Mouse (Mus musculus): ENCODE results near the gene Dzank1.
A peak's percentile ranks its signal among the peaks of the same experiment; 100 is the strongest.

The Dzank1 gene

DNA sequence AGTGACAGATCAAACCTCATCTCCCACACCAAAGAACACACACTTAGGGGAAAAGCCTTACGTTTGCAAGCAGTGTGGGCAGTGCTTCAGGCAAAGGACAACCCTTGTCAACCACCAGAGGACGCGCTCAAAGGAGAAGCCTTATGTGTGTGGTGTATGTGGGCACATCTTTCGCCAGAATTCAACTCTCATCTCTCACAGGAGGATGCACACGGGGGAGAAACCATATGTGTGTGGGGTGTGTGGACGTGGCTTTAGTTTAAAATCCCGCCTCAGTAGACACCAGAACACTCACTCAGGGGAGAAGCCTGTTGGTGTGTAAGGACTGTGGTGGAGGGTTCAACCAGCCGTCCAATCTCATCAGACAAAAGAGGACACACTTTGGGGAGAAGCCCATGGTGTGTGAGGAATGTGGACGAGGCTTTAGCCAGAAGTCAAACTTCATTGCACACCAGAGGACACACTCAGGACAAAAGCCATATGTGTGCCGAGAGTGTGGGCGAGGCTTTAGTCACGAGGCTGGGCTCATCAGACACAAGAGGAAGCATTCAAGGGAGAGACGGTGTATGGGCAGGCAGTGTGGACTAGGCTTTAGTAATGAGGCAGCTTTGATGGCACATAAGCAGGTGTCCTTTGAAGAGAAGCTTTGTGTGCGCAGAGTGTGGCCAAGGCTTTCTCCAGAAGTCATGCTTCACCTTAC is 61.2 kb downstream of the Dzank1 start:
- no peak for DNase-seq

DNA sequence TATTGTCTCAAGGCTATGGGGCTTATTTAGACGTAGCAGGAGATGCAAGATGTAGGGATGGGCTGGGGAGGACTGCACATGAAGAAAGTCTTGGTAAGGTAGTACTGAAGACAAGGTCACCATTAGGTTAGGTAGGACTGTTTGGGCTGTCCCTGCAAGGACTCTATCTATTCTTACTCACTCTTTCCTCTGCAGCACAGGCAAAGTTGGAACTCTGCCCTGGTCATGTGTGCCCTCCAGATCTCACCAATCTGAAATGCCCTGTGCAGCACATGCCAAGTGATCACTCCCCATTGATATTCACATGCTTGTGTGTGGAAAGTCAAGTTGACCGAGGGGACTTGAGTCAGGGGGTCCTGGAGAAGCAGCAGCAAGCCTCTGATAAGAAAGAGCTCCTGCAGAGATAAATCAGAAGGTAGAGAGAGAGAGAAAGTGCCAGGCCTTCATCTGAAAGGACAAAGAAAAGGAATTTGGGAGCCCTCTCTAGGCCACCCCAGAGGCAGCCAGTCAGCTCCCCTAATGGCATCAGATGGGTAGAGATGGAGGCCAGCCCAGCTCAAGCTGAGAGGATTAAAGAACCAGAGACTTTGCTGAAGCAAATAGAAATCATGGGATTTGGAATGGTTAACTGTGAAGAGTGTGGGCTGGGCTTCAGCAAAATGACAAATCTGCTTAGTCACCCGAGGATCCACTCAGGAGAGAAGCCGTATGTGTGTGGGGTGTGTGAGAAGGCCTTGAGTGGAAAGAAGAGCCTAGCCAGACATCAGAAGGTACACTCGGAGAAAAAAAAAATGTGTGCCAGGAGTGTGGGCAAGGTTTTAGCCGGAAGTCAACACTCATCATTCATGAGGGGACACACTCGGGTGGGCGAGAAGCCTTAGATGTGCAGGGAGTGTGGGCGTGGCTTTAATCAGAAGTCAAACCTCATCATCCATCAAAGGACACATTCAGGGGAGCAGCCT is 62.1 kb downstream of the Dzank1 start:
- no peak for DNase-seq

DNA sequence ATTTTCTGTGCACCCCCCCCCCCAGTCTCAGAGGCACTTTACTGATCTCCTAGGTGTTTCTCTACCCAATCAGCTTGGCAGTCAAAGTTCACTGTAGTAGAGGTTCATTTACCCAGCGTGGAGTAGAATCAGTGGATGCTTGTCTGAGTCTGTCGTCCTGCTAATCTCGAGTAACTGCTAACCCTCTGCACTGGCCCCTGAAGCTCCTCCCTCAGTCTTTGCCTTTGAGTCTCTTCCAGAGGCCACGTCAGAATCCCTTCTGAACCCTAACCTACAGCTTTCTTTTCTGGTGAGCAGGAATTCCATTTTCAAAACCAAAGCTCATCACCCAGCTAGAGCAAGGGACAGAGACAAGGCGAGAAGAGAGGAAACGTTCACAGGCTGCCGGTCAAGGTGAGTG is 63.0 kb downstream of the Dzank1 start:
- DNase-seq: no peak

DNA sequence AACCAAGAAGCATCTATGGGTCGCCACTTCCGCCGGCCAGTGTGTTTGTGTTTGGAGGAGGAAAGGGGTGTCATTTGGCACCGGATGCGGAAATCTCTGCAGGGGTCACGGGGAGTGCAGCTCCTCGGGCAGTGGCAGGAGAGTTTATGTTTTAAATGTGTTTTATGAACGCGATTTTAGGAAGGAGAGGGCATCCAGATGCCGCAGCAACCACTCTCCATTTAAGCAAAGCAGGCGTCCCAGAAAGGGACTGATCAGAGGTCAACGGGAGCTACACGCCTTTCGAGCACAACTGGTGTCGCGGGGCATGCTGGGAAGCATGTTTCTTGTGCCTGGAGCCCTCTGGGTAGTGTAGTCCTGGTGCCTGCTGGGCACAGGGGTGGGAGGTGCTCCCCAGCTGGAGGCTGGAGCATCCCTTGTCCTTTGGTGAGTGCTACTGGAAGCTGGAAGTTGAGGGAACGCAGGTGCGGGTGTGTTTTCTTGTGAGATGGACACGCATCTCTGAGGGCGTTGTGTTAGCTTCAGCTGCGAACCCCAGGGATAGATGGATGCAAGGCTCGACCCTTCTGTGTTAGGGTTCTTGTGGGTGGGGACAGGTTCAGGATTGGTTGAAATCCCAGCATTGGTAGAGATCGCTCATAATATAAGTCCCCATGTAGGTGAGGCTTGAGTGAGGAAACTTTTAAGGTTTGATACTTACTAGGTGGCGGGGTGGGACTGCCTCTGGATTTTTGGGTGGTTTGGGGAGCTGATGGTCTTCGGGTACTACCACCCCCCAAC is 68.0 kb downstream of the Dzank1 start:
- peak; percentile 91 for DNase-seq

DNA sequence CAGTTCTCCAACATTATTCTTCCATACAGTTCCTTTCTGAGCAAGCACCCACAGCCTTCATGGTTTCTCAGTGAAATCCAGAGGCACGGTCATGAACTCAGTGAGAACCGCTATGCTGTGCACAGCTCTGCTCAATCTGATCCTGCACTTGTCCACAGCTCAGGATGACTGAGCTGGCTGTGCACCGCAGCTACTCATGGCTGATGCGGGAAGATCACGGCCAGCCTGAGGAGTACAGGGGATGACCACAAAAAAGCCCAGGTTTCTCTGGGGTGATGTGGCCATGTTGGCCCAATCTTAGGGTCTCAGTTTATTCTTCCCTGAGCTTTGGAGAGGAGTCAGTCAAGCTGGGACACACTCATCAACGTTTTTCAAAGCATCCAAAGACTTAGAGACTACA is 68.9 kb downstream of the Dzank1 start:
- no peak for DNase-seq

DNA sequence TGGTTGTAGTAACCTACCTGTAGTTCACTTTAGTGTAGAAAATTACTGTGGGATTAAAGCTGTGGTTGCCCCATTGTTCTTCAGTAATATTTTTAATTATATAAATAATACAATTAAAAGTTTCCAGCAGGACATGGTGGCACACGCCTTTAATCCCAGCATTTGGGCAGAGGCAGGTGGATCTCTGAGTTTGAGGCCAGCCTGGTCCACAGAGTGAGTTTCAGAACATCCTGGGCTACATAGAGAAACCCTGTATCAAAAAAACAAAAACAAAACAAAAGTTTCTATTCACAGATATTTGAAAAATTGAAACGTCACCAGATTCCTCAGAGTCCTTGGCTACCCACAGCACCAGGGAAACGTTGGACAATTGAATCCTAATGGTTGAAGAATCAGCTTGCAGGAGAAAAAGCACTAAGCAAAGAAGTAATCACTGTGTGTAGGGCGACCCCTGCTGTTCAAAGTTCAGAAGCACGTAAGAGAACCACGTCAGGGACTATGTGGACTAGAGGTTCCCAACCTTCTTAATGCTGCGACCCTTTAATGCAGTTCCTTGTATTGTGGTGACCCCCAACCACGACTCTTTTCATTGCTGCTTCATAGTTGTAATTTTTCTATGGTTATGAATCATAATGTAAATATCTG is 74.7 kb downstream of the Dzank1 start:
- peak; percentile 85 for DNase-seq

DNA sequence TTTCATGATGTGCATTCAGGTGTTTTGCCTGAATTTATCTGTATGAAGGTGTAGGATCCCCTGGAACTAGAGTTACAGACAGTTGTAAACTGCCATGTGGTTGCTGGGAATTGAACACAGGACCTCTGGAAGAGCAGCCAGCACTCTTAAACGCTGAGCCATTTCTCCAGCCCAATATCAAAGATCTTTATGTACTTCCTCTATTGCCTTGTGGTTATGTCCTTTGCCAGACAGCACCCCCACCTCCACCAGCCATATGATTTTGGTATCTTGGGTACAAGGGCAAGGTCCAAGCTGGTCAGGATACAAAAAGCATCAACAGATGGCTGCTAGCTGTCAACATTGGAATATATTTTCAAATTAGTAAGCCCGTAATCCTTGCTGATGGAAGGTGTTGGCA is 76.8 kb downstream of the Dzank1 start:
- DNase-seq: no peak

DNA sequence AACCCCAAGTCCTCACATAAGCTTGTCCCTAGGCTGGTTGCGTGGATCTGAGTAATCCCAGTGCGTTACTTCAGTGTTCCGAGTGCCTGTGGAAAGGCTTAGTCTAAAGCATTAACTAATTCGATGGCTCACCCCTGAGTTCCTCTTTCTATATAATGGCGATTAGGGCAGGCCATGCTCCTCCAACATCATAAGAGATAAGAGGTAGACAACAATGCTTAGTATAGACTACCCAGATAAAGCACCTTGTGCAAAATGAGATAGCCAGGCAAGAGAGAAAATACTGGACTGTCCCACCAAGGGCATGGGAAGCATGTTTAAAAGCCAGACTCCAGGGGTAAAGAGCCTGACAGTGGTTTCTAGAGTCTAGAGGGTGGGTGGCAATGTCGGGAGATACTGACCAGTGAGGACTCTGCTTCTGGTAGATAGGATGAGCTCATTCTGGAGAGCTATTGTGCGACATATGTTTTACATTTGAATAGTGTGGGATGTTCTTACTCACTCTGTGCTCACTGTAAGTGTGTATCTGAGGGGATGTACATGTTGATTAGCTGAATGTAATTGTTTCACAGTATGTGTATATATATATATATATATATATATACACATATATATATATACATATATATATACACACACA is 80.7 kb downstream of the Dzank1 start:
- DNase-seq: no peak

DNA sequence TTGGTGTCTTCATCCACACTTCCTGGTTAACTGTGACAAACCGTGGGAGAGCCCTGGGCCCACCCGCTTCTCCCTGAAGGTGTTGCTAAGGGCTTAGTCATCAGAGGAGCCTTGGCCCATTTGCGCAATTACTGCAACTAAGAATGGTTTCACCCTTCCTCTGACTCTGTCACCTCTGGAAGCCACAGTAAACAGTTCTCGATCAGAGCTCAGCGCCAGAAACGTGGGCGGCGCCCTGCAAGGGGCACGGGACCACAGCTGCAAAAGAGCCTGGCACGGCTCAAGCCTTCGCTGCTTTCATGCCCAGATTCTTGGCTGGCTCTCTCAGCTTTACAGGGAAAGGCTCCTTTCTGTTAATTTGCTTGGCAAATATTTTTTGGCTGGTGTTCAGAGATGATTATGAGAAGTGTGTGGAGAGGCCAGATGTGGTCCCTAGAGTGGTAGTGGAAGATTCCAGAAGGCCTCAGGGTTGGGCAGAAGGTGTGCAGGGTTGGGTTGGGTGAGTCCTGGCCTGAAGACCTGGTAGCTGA is 85.8 kb downstream of the Dzank1 start:
- DNase-seq: no peak

DNA sequence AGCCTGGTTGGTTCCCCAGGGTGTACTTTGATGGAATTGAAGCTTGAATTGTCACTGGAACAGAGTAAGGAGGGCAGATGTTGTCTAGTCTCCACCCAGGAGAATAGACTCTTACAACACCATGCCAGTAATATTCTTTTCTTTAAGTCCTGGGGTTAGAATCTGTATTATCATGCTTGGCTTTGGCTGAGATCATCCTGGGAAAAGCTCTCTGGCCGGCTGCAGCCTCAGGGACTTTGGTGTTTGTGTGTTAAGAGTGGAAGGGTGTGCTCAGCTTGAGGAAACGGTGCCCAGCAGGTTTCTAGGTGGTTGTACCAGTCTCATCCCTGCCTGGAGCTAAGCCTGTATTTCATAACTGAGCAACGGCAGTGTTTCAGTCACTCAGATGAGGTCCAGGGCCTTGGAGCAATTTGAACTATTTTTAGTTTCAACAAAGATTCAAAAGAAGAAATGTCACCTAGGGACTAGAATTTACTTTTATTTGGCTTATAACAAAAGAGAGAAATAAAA is 88.0 kb downstream of the Dzank1 start:
- DNase-seq: no peak

DNA sequence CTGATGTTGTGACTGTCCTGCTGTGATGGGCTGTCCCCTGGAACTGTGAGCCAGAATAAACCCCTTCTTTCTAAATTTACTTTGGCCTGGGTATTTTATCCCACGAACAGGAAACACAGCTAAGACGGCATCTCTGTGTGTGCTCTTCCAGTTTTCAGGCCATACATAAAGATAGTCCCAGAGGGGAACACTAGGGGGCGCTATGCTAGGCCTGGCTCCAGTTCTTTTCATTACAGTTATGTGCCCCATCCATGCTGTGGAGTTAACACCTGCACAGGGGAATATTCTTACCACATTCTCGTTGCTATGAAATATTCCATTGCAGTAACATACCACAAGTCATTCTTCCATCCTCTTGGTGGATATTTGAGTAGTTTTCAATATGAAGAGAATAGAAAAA is 88.8 kb downstream of the Dzank1 start:
- DNase-seq: no peak

DNA sequence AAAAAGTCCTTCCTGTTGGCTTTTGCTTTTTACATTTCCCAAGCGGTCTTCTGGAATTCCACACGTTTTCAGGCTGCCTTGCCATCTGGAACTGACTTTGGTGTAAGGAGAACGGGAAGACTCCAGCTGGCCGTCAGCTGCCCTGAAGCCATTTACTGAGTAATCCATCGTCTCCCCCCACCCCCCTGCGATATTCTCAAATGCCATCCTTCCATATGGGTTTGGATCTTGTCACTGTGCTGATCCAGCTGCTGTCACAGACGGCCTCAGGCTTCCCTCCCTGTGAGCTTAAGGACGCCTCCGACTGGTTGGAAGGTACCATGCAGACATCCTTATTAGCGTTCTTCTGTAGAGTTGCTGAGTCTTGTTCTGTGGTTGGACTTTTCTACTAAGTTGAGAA is 91.5 kb downstream of the Dzank1 start:
- no peak for DNase-seq

DNA sequence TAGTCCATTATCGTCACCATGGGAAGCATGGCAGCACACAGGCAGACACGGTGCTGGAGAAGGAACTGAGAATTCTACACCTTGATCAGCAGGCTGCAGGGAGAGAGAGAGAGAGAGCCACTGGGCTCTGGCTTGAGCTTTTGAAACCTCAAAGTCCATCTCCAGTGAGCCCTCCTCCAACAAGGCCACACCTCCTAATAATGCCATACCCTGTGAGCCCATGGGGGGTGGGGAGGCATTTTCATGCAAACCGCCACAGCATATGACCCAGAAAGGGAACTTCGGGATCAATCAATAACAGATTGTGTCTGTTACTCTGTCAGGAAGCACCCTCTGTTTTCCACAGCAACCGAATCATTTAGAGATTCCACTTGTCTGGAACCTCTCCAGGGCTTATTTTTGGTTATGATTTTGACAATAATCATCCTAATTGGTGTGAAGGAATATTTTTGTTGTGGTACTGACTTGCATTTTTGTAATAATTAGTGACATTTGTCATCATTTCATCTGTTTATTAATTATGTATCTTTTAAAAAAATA is 95.9 kb downstream of the Dzank1 start:
- DNase-seq: no peak

DNA sequence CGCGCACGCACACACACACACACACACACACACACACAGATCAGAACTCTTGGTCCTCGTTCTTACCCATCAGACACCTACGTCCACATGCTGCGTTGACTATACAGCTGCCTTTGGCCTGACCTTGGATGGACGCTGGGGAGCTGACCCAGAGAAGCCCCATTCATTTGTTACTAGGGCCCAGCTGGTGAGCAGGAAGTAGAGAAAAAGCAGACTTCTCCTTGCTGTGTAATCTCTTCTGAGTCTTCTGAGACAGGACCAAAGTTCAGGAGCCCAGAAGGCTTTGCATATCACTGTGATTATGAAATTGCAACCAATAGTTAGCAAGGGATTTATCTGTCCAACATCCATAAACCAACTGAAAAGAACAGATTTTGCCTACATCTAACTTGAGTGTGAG is 98.0 kb downstream of the Dzank1 start:
- DNase-seq: peak; percentile 27

DNA sequence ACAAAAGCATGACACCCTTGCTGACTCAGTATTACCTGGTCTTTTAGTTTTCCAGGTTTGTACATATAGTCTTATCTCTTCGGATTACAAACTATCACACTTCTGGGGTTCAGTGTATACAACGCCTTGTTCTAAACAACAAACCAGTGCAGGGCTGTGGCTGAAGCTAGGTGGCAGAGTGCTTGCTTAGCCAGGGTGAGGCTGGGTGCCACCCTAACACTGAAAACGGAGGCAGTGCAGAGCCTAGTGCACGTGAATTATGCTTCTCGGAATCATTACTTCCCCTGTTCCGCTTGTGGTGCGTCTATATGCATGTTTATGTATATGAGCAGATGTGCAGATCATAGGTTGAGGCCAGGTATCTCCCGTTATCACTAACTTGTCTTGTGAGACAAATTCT is 98.6 kb downstream of the Dzank1 start:
- no peak for DNase-seq

DNA sequence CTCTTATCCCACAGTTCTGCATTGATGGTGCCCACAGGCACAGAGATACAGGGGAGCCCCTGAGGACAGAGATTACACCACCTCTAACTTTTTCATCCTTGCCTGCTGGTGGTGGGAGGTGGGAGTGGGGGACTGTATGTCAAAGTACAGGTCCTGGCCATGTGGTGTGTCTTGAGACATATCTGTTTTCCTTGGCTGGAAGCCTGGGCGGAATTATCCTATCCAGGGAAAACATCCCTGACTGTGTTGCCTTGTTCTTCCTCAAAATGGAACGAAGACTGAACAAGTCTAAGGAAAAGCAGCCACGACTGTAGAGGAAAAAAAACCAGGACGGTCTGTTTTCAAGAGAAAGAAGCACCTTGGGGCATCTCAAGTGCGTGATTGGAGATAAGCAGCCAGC is 99.4 kb downstream of the Dzank1 start:
- DNase-seq: peak; percentile 38

DNA sequence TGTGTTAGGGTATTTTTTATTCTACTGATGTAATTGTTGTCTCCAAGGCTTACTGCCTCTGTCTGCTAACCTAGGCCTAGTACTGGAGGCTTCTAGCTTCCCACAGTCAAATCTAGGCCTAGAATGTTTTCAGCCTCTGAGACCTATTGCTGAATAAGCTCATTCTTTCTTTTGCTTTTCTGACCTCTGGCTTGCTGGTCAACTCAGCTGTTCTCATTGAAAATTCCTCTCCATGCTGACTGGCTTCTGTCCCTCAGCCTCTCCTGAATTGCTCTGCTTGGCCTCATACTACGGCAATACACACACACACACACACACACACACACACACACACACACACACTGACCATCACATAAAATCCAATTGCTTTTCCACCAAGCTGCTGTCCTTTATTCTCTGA is 101.5 kb downstream of the Dzank1 start:
- peak; percentile 52 for DNase-seq

DNA sequence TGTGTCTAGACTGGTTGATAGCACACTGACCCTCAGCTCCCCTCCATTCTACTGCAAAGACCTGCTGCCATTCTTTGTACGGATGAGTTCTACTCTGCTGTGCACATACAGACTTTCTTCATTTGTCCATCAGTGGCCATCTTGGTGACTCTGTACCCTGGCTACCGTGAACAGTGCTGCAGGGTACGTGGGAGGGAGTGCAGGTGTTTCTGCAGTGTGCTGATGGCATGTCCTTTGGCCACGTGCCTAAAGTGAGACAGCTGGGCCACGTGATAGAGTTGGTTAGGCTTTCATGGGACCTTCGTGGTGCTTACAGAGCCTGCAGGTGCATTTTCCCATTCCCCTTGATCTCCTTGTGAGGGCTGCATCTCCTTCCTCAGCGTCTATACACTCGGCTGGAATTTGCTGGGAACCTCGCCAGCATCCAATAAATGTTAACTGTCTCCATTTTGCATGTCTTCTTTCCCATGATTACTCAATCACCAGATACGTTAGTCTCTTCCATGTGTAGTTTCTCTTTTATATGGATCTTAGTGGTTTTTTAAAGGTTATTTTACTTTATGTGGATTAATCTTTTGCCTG is 105.0 kb downstream of the Dzank1 start:
- no peak for DNase-seq

Data from kidney, postnatal 14 days (tissue).